Mouse (Mus musculus) ES-E14 (cell line): ENCODE measurements around the gene Rab43.

Experiments used
- CHD2 ChIP-seq: IDR thresholded peaks from 2 replicates; pipeline ENCODE4 v1.6.1; 2014; ENCODE audit warnings: mild to moderate bottlenecking, low read depth, low read length, inconsistent platforms
- HCFC1 ChIP-seq: IDR thresholded peaks from 2 replicates; pipeline ENCODE4 v1.6.1; 2012; ENCODE audit warnings: low read length, inconsistent platforms, borderline replicate concordance; ENCODE audit not compliant: insufficient read depth
- MAFK ChIP-seq: IDR thresholded peaks from 2 replicates; pipeline ENCODE4 v1.6.1; 2014; ENCODE audit warnings: mild to moderate bottlenecking, low read depth, low read length, inconsistent platforms; ENCODE audit not compliant: insufficient read depth
- ZC3H11A ChIP-seq: IDR thresholded peaks from 2 replicates; pipeline ENCODE4 v1.6.1; 2012; ENCODE audit warnings: low read depth, mild to moderate bottlenecking, inconsistent platforms, low read length, borderline replicate concordance

DNA sequence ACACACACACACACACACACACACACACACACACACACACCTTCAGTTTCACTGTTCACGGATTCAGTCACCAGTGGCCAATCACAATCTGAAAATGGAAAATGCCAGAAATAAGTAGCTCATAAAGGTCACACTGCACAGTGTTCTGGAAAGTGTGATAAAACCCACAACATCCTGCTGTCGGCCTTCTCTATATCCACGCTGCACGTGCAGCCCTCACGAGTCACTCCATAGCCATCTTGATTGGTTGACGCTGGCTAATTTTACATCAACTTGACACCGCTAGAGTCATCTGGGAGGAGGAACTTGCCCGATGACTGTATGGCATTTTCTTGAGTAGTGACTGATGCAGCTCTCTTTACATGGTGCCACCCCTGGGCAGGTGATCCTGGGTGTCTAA, 70.0 kb downstream of the Rab43 start:
- no peak for TF ChIP-seq ZC3H11A
- no peak for TF ChIP-seq MAFK
- no peak for TF ChIP-seq CHD2
- no peak for TF ChIP-seq HCFC1
